Mouse (Mus musculus): Measurements from ENCODE around the gene Tpgs1. TPM values are rescaled to one million over a fixed set of nuclear protein-coding genes. Genes with fewer than 3 reads are reported as not detected.
A peak's percentile ranks its signal among the peaks of the same experiment; 100 is the strongest.

The Tpgs1 gene
- total and polyA plus RNA-seq, 3 experiments = 42.0 to 58.9 (median 42.8) TPM

DNA sequence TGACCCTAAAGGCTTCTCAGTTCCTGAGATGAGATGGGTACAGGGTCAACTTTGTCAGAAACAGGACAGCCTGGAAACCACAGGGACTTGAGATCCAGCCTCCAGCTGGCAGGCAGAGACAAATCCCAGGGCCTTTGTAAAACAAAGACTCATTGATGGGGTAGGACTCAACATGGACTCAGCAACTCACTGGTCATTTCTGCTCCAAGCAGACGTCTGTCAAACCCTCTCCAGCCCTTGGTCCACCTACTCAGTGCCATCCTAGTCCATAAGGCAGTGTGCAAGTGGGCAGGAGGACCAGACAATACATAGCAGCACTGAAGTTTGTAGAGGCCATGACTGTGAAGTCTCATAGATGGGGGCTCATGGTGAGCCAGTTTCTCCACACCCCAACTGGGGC, 44.0 kb downstream of the Tpgs1 start:
- Histone ChIP-seq H3K27me3 (replicated peaks) (peaks cover 33% of the 10 kb centered on the region), H3K9ac (ENCODE audit: insufficient read depth, low read depth) (no peak overlapping the region), H3K4me3 (replicated peaks in 1 of 3; ENCODE audit: low read depth in 2 of 3, low read length in 2 of 3, poor library complexity in 1 of 3) (no peak overlapping the region)

DNA sequence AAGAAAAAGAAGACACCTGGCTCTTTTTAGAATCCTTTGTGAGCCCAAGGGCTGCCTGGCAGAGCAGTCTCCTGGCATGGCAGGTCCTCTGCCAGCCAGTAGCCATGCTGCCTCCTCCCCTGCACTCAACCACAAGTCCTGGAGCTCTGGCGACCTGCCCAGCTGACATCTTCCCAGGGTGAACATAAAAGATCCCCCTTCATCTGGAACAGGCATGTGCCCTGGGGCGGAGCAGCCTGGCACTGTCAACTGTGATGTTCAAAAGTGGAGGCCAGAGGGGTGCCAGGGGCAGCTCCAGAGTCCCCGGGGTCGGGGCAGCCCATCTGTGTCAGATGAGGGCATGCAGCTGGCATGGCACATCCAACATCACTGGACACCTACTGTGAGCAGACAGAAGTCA, 45.8 kb downstream of the Tpgs1 start:
- peaks cover 8 to 9% of the 10 kb centered on the region in 2 experiments for H3K4me1 ChIP-seq (ENCODE audit: control insufficient read depth in 1 of 2, insufficient read depth in 2 of 2)

More for the DNA sequence above, 44.0 kb downstream of the Tpgs1 start:
- no peak for TF ChIP-seq USF1 (IDR thresholded peaks at IDR 0.05; ENCODE audit: low read depth, low read length)
- peak; percentile 95 for TF ChIP-seq POLR2AphosphoS2 (IDR thresholded peaks at IDR 0.05; ENCODE audit: low read depth, low read length)
- TF ChIP-seq ZKSCAN1 (IDR thresholded peaks at IDR 0.05; ENCODE audit: borderline replicate concordance, low read depth, low read length) = no peak
- Histone ChIP-seq H3K79me2 (replicated peaks; ENCODE audit: control insufficient read depth, extremely low read depth, insufficient read depth, poor library complexity, severe bottlenecking) (peaks cover 9% of the 10 kb centered on the region; the same call in 1 of the 2 replicates), H3K4me1 (ENCODE audit: control insufficient read depth in 1 of 2, insufficient read depth in 2 of 2) (peaks cover 8 to 9% of the 10 kb centered on the region in 2 experiments), H3K9me3 (replicated peaks; ENCODE audit: low read length) (peaks cover 3% of the 10 kb centered on the region), H3K27ac (ENCODE audit: insufficient read depth, low read depth) (no peak overlapping the region), H3K4me2 (ENCODE audit: insufficient read depth, low read depth, poor library complexity, severe bottlenecking) (no peak overlapping the region), H3K36me3 (replicated peaks in 1 of 2; ENCODE audit: control insufficient read depth in 1 of 2, insufficient read depth in 1 of 2, low read length in 1 of 2) (peaks cover 37 to 44% of the 10 kb centered on the region in 2 experiments)
- in situ Hi-C loops (cut with MboI; ENCODE audit: low pct_ligation_motif_present, low pct_unique_long_range_greater_than_20kb, low sequenced_read_pairs) (no loop called here), dilution Hi-C loops (cut with MboI; ENCODE audit: extremely low pct_ligation_motif_present, extremely low pct_unique_long_range_greater_than_20kb, low sequenced_read_pairs) (no loop called here)
- no peak for DNase-seq (ENCODE audit: extremely low read depth)

DNA sequence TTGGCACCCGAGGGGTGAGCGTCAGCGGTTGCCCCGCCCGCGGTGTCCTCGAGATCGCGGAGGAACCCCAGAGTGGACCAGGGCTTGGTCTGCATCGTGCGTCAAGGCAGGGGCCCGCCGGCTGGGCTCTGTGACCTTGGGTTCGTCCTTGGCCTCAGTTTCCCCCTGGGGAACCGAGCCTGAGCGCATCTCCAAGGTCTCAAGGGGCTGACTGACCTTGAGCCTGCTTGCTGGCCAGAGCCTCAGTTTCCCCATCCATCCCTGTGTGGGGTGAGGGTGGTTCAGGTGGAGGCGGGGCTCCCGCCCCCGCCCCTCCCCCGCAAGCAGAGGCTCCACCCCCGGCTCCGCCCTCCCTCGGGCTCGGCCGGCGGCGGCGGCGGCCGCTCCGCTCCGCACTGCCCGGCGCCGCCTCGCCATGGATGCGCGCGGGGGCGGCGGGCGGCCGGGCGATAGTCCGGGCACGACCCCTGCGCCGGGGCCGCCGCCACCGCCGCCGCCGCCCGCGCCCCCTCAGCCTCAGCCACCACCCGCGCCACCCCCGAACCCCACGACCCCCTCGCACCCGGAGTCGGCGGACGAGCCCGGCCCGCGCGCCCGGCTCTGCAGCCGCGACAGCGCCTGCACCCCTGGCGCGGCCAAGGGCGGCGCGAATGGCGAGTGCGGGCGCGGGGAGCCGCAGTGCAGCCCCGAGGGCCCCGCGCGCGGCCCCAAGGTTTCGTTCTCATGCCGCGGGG, 47.3 kb downstream of the Tpgs1 start, which contains the start of gene Hcn2:
Hcn2 (plus strand) TSS at position 381 of the 734 bp plus-strand sequence.
- H3K4me2 ChIP-seq (ENCODE audit: insufficient read depth, low read depth, poor library complexity, severe bottlenecking) = peak within 1 kb of the TSS; percentile 76
- peak within 1 kb of the TSS in 2 of 3 experiments; percentile 33 to 54 for H3K4me3 ChIP-seq (replicated peaks in 1 of 3; ENCODE audit: low read depth in 2 of 3, low read length in 2 of 3, poor library complexity in 1 of 3)
- peak within 1 kb of the TSS; percentile 35; the same call in 1 of the 2 replicates for H3K9ac ChIP-seq (ENCODE audit: insufficient read depth, low read depth)
- in situ Hi-C loops (cut with MboI; ENCODE audit: low pct_ligation_motif_present, low pct_unique_long_range_greater_than_20kb, low sequenced_read_pairs) (no loop called here), dilution Hi-C loops (cut with MboI; ENCODE audit: extremely low pct_ligation_motif_present, extremely low pct_unique_long_range_greater_than_20kb, low sequenced_read_pairs) (no loop called here)
- H3K27me3 ChIP-seq (replicated peaks) = peaks cover 65% of the 10 kb centered on the region
- H3K79me2 ChIP-seq (replicated peaks; ENCODE audit: control insufficient read depth, extremely low read depth, insufficient read depth, poor library complexity, severe bottlenecking) = no peaks in the 10 kb centered on the region
- no peak within 1 kb of the TSS for H3K27ac ChIP-seq (ENCODE audit: insufficient read depth, low read depth)
- no peak for DNase-seq (ENCODE audit: extremely low read depth)
- TF ChIP-seq E2F4 (IDR thresholded peaks at IDR 0.05; ENCODE audit: insufficient replicate concordance, low read depth, low read length) (no peak), HCFC1 (IDR thresholded peaks at IDR 0.05; ENCODE audit: low read depth, low read length) (no peak), ETS1 (conservative IDR thresholded peaks at IDR 0.05; ENCODE audit: low read depth, low read length) (no peak), POLR2A (IDR thresholded peaks at IDR 0.05; ENCODE audit: low read depth, low read length) (no peak), CHD2 (IDR thresholded peaks at IDR 0.05; ENCODE audit: low read length) (no peak)
- peaks cover 8 to 9% of the 10 kb centered on the region in 2 experiments for H3K4me1 ChIP-seq (ENCODE audit: control insufficient read depth in 1 of 2, insufficient read depth in 2 of 2)
- peaks cover 3% of the 10 kb centered on the region for H3K9me3 ChIP-seq (replicated peaks; ENCODE audit: low read length)
- peaks cover 7 to 11% of the 10 kb centered on the region in 2 experiments for H3K36me3 ChIP-seq (replicated peaks in 1 of 2; ENCODE audit: control insufficient read depth in 1 of 2, insufficient read depth in 1 of 2, low read length in 1 of 2)

More for the DNA sequence above, 45.8 kb downstream of the Tpgs1 start:
- dilution Hi-C loops (cut with MboI; ENCODE audit: extremely low pct_ligation_motif_present, extremely low pct_unique_long_range_greater_than_20kb, low sequenced_read_pairs) (no loop called here), in situ Hi-C loops (cut with MboI; ENCODE audit: low pct_ligation_motif_present, low pct_unique_long_range_greater_than_20kb, low sequenced_read_pairs) (no loop called here)
- no peaks in the 10 kb centered on the region for H3K79me2 ChIP-seq (replicated peaks; ENCODE audit: control insufficient read depth, extremely low read depth, insufficient read depth, poor library complexity, severe bottlenecking)
- H3K9me3 ChIP-seq (replicated peaks; ENCODE audit: low read length) = peaks cover 3% of the 10 kb centered on the region
- H3K27ac ChIP-seq (ENCODE audit: insufficient read depth, low read depth) = no peak overlapping the region
- peaks cover 21 to 26% of the 10 kb centered on the region in 2 experiments for H3K36me3 ChIP-seq (replicated peaks in 1 of 2; ENCODE audit: control insufficient read depth in 1 of 2, insufficient read depth in 1 of 2, low read length in 1 of 2)
- H3K4me2 ChIP-seq (ENCODE audit: insufficient read depth, low read depth, poor library complexity, severe bottlenecking) = no peak overlapping the region
- H3K4me3 ChIP-seq (replicated peaks in 1 of 3; ENCODE audit: low read depth in 2 of 3, low read length in 2 of 3, poor library complexity in 1 of 3) = no peak overlapping the region
- peaks cover 51% of the 10 kb centered on the region for H3K27me3 ChIP-seq (replicated peaks)
- no peak overlapping the region for H3K9ac ChIP-seq (ENCODE audit: insufficient read depth, low read depth)
- TF ChIP-seq PAX5 (IDR thresholded peaks at IDR 0.05; ENCODE audit: low read length) (no peak), MEF2A (IDR thresholded peaks at IDR 0.05; ENCODE audit: borderline replicate concordance, low read depth, low read length) (no peak), JUND (conservative IDR thresholded peaks at IDR 0.05; ENCODE audit: low read depth, low read length) (no peak), SIN3A (IDR thresholded peaks at IDR 0.05; ENCODE audit: low read length) (no peak), MAFK (IDR thresholded peaks at IDR 0.05; ENCODE audit: insufficient replicate concordance, low read length) (no peak), TCF12 (IDR thresholded peaks at IDR 0.05; ENCODE audit: low read depth, low read length) (no peak)
- no peak for DNase-seq (ENCODE audit: extremely low read depth)
